Mouse (Mus musculus) bone marrow, adult 2 months (tissue): ENCODE measurements around the gene Tnfrsf13b.

ENCODE experiments used
- CTCF ChIP-seq: fragments of 200-500 bp; IDR thresholded peaks from 2 replicates; pipeline ENCODE4 v1.5.1; 2011; ENCODE audit warnings: low read length, control low read depth; ENCODE audit not compliant: control insufficient read depth, insufficient read depth
- POLR2A ChIP-seq: fragments of 200-500 bp; IDR thresholded peaks from 2 replicates; pipeline ENCODE4 v1.6.1; 2011; ENCODE audit warnings: low read depth, mild to moderate bottlenecking, control low read depth, low read length, borderline replicate concordance; ENCODE audit not compliant: control insufficient read depth

DNA sequence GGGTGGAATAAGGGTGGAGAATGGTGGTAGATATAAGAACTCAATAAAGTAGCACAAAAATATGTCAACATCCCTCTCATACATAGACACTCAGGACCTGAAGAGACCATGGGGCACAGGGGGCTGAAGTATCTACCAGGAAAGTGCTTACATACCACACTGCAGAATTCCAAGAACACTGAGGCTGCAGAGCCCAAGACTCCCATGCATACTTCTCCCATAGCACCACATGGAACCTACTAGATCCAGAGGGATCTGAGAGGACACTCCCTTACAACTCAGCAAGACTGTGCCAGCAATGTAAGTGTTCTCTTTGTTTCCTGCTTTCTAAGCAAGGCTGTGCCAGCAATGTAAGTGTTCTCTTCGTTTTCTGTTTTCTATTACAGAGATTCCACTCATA lies 57.3 kb downstream of the Tnfrsf13b start:
- TF ChIP-seq POLR2A = no peak
- no peak for TF ChIP-seq CTCF
